Mouse (Mus musculus) cerebellum, adult 2 months (tissue): Measurements from ENCODE around the gene Col24a1.

Experiments used
- CTCF ChIP-seq: fragments of 200-500 bp; IDR thresholded peaks from 2 replicates; pipeline ENCODE4 v1.5.1; 2011; ENCODE audit warnings: low read depth, mild to moderate bottlenecking, control low read depth, low read length, moderate library complexity, borderline replicate concordance; ENCODE audit not compliant: insufficient read depth
- POLR2A ChIP-seq: fragments of 200-500 bp; IDR thresholded peaks from 2 replicates; pipeline ENCODE4 v1.6.1; 2011; ENCODE audit warnings: low read length, control low read depth, borderline replicate concordance; ENCODE audit not compliant: insufficient read depth

DNA sequence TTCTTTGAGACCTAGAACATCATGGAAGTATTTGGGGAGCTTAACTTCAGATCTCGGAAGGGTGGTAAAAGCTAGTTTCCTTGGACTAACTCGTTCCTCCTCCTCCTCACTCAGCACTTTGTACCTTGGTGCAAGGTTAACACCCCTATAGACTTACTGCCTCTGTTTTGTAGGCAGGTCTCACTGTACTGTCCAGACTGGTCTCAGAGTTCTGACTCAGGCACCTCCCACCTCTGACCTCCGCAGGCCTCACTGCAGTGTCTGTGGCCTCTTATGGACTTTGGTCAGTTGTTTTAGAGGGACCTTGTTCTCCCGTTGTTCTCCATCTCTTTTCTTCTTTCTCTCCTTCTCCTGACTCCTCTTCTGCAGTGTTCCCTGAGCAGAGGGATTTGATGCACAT lies 290.8 kb downstream of the Col24a1 start:
- TF ChIP-seq CTCF = no peak
- TF ChIP-seq POLR2A = no peak
